Mouse (Mus musculus) liver, embryonic 14 days (tissue): ENCODE results near the gene Cyp2c67. TPM values are rescaled to one million over a fixed set of nuclear protein-coding genes. Genes with fewer than 3 reads are reported as not detected.

Experiments used
- polyA plus RNA-seq: library from polyadenylated mRNA; depleted of rRNA; stranded (reverse); fragments of >200 nt; gene quantifications from 2 replicates; pipeline ENCODE4 v1.2.3, GENCODE M21; 2012; rRNA removed

The Cyp2c67 gene
- 0.52 and 0.65 TPM in 2 replicates for polyA plus RNA-seq

GRCm38 (mm10) chr19:39648938-39649337, at the start of gene Cyp2c67:
Gene Cyp2c67 (minus strand): TSS chr19:39649051.

Other genes starting within 250 kb of the Cyp2c67 start
- gene Cyp2c38, start 186.0 kb downstream of the Cyp2c67 start, polyA plus RNA-seq: not detected in 2 replicates
- gene Cyp2c39, start 138.2 kb downstream of the Cyp2c67 start, polyA plus RNA-seq: not detected in 2 replicates
- 44.8 and 53.1 TPM in 2 replicates for gene Cyp2c68, start 92.0 kb upstream of the Cyp2c67 start, polyA plus RNA-seq
- gene Cyp2c40, start 163.8 kb upstream of the Cyp2c67 start, polyA plus RNA-seq: 0.16 and 0.35 TPM in 2 replicates
- gene Cyp2c69, start 237.7 kb upstream of the Cyp2c67 start, polyA plus RNA-seq: 0.05 TPM in 1 of 2 replicates, not detected in the other